Mouse (Mus musculus): ENCODE data around the gene Tubb2b.
"Not testable (repeated sequence)": the region's sequence is repeated elsewhere in the genome, so short reads cannot be mapped to it uniquely, and the experiment has no call there.

Gene Tubb2b

DNA sequence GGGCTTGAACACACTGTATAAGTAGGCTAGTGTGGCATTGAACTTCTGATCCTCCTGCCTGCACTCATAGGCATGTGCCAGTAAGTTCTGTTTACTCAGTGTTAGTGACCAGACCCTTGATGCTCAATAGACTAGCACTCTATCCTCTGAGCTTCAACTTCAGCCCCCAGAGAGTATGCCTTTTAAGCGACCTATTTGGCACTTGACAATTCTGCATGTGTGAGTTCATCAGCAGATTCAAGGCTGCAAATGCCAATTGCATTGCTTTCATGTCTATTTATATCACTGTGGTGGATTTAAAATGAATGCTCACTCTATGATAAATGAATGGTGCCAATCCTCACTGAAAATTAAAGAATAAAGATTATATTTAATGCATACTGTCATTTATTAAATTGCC, 24.9 kb downstream of the Tubb2b start:
- DNase-seq: no peak

DNA sequence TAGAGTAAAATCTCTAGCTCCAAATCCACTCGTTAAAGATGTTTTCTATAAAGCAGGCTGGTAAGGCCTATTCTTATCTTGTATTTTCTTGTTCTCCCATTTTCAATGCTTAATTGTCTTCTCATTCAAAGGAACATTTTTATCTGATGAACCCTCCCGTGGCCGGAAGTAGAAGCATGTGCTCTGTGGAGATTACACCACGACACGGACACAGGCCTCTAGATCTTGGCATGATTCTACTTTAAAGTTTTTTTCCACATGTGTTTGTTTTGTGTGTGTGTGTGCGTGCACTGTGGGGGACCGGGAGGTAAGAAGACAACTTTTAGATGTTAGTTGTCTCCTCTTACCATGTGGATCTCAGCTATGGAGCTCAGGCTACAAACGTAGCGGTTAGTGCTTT, 28.4 kb downstream of the Tubb2b start:
- DNase-seq: no peak

DNA sequence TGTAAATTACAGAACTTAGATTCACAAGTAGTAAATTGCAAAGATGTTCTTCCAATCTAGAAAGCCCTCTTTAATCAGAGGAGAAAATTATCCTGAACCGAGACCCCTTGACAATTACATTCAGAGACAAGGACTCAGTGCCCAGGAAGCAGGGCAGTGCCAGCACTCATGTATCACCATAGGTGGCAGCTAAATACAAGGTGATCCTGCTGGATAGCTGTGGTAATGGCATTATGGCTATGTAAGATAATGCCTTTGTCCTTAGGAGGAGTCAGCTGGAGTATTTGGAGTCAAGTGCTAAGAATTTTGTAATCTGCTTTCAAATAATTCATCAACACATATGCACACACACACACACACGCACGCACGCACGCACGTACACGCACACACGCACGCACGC, 29.0 kb downstream of the Tubb2b start:
- DNase-seq: no peak

DNA sequence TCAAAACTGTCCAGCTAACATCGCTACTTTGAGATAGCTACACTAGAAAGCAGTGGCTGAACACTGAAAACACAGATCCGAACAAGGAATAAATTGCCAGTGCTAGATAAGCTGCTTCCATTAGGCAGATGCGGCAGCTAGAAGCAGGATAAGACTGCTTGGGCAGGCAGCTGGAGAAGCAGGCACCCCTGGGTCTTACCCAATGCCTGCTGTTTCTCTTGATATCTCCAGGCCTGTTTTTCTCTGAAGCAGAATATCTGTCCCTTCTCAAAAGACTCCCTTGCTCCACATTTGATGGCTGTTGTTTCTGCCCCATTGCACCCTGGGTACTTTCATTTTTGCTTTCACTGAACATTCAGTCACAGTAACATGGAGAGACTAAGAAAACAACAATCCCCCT, 29.5 kb downstream of the Tubb2b start:
- DNase-seq: no peak

DNA sequence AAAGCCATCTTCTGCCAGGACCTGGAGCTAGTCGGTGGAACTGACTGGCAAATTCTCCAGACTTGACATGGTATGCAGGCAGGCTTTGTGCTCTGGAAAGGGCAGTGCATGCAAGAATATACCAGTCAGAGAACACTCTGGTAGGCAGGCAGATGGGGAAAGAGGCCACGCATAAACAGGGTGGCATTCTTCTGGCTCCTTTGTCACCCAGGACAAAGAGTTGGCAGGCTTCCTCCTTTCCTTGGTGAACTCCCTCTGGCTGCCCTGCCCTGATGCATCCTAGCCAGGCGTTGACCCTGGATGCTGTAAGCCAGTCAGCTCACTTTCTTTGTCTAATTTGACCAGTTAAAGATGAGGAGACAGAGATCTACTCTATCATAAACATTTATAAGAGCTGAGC, 33.2 kb downstream of the Tubb2b start:
- no peak for DNase-seq

DNA sequence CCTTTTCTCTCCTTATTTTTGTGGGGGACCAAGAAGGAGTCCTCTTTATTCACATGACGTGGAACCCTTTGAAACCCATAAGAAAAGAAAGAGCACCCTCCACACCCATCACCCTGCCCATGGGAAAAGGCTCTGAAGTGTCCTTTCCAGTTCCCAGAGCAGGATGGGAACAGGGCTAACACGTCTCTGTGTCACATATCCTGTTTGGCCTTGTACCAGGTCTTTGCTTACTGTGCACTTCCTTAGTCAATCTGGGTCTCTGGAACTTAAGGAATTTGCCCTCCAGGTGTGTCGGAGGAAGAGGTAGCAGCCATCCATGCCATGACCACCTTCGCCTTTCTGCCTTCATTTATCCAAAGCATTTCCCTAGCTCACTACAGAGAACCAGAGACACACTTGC, 33.8 kb downstream of the Tubb2b start:
- DNase-seq: peak; percentile 4

DNA sequence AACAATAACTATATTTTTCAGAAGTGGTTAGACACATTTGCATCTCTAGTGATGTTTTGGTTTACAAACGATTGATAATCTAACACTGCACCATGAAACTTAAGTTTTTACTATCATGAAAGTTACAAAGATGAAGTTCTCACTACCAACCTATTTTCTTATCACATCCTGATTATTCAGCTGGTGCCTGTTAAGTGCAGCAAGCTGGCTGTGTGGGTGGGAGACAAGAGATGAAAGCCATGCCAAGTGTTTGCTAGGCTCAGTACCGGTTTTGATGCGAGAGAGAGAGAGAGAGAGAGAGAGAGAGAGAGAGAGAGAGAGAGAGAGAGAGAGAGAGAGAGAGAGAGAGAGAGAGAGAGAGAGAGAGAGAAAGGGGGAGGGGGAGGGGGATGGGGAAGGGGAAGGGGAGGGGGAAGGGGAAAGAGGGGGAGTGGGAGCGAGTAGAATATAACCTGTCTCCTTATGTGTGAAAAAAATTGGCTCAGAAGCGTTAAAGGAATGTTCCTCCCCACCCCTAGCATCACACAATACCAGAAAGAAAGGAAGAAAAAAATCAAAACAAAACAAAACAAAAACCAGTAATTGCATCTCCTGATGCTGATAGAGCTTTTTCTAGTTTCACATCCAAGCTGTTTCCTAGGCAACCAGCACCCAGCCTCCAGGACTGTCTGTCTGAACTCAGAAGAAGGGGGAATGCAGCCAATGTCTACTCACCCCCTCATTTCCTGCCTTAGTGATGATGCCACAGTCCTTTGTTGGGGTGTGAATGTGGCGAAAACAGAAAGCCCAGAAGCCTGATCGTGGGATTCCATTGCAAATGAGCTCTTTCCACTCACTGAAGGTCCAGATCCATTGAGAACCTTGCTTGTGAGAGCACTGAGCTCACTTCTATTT, 34.5 kb downstream of the Tubb2b start:
- DNase-seq: peak; percentile 49

DNA sequence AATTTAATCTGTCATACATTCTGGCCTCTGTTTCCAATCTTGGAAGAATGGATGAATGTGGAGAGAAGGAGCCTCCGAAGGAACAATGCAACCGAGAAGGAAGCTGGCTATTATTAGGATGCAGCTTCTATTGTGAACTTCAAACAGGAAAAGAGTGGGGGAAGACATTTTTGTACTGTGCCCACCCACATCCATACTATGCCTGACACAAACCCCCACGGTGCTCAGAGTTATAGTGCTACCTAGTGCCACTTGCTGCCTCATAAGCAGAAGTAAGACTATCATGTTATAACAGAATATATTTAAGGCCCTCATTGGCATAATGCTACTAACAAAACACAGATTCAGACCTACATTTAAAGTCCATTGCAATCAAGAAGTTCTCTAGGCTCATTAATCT, 40.9 kb downstream of the Tubb2b start:
- no peak for DNase-seq

DNA sequence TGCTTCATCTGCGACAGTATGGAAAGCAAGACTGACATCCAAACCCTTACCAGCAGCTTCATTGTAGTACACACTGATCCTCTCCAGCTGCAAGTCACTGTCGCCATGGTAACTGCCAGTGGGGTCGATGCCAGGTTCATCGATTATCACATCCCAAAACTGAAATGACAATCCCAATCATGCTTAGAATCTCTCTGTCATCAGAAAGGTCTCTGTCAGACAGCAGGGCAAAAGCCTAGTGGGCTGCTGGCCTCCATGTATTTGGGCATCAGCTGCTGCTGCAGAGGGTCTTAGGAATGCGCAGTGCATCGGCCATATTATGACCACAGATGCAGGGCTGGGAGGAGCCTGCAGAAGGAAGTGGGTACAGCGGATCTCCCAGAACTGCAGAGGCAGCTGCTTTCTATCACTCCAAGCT, 41.4 kb downstream of the Tubb2b start:
- DNase-seq: no peak

DNA sequence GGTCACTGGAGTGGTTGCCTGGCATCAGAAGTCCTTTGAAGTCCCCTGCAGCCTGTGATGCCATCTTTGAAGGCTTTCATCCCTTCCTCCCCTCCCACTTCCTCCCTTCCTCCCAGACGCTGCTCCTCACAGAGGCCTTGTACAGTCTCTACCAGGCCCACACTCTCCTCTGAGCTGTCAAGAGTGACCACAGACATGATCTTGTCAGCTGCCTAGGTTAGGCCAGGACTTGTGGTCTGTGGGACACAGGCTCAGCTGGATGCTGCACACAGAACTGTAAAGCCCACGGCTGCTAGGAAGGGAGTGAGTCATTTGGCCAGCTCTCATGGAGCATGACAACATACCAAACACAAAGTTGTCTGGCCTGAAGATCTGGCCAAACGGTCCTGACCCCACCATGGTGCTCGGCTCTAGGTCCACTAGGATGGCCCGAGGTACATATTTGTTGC, 42.0 kb downstream of the Tubb2b start:
- not testable (repeated sequence) for DNase-seq

DNA sequence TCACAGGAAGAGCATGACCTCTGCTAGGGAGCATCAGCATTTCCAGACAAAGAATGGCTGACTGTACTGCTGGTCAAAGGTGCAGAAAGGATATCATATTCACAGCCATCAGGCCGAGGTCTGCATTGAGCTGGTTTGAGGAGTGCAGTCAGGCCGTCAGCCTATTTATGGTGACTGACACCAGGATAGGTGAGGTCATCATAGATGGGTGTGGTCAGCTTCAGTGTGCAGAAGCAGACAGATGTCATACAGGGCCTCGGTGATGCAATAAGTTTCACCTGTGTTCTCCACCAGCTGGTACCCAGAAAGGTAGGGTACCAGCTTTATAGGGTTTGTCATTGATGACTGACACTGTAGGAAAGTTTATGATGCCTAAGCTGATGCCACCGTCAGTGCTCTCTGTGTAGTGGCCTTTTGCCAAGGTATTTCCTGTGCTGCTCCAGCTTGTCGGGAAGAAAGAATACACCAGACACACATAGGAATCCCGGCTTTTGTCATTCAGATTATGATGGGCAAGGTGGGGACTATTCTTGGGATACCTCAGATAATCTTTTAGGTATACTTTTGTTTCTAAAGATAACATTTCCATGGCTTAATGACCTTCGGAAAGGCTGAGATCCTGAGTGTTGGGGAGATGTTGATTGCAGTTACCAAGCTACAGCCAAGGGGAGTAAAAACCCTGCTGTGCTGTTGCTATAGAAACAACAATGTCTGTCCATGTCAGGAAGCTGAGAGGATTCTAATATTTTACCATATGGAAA, 43.0 kb downstream of the Tubb2b start:
- DNase-seq: no peak

DNA sequence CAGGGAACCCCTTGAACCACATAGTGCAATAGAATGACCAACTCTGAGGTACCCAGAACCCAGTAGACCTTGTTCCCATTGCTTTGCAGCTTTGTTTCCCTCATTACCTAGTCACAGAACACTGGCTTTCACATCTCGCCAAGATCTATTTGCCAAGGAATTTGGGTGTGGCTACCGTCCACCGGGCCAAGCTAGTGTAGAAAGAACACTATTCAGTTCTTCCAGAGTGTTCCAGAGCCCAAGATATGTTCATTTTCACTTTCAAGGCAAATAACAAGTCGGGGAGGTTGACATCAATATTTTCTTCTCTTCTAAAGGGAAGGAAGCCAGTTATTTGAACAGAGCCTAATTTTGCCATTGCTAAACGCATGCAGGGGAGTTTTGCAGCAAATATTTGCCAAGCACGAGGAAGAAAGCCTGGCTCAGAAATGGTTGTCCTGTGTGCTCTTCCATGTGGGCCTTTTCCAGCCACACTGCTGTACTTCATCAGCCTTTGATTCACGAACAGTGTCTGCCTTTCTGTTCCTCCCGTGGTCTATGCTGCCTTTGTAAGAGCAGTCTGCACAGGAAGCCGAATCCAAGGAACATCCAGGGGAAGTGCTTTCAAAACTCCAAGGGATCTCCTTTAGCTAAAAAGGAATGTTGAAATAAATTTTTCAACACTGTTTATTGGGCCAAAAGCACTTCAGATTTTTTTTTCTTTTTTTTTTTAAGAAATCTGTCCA, 46.1 kb downstream of the Tubb2b start:
- no peak for DNase-seq

DNA sequence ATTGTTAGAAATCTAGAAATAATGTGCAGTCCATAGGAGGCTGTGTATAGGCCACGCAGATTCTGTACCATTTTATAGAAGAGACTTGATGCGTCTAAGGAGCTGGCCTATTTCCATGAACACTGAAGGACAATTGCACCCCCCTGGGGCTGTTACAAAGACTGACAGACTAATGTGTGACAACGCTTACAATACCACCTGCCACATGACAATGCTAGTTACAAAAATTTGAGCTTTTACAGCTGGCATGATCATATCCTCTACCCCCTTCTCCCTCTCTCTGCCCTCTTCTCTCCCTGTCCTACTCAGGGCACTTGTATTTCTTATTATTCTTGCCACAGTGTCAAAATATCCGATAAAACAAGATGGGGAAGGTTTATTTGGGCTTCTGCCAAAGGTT, 48.3 kb downstream of the Tubb2b start:
- DNase-seq: no peak

DNA sequence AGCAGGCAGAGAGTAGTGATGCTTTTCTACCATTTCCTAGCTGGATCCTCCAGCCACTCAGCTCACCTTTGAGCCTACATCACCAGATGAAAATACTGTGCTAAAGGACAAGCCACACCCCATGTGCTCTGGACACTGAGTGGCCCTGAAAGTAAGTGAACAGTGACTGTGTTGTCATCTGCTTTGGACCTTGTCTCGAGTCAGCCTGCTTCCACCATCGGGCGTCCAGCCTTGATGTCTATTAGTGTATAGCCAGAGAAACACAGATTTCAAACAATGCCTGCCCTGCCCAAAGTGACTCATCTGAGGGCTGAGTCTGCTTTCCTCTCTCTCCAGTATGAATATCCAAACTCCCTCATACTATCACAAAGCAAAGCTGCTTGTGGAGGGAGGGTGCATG, 50.5 kb downstream of the Tubb2b start:
- DNase-seq: no peak

DNA sequence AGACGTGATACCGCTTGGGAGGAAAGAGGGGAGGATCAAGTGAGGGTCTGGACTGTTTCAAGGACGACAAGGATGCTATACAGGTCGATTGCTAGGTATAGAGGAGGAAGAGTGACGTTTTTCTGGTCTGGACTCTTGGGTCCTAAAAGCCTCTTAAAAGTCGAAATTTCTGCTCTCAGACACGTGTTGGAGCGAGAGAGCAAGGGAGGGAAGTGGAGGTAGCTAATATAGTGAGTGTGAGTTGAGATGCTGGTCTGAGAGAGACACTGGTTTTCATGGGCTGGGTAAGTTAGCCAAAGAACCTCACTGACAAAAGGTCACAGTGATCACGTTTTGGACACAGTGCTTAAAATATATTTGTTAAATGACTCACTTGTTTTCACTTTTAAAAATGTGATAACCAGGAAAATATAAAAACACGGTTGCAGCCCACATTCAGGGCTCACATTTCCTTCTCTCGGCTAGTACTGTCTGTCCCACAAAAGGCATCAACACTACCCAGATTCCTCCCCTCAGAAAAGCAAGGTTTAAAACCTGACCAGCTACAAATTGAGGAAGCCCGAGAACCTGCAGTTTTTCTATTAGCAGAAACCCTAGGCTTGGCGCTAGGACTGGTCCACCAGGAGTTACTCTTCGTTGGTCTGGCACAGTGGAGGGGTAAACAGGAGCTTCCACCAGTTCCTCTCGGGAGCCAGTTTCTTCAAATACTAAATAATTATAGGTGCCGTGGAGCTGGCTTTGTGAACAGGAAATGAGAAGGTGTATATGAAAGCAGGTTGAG, 51.6 kb downstream of the Tubb2b start:
- DNase-seq: no peak

DNA sequence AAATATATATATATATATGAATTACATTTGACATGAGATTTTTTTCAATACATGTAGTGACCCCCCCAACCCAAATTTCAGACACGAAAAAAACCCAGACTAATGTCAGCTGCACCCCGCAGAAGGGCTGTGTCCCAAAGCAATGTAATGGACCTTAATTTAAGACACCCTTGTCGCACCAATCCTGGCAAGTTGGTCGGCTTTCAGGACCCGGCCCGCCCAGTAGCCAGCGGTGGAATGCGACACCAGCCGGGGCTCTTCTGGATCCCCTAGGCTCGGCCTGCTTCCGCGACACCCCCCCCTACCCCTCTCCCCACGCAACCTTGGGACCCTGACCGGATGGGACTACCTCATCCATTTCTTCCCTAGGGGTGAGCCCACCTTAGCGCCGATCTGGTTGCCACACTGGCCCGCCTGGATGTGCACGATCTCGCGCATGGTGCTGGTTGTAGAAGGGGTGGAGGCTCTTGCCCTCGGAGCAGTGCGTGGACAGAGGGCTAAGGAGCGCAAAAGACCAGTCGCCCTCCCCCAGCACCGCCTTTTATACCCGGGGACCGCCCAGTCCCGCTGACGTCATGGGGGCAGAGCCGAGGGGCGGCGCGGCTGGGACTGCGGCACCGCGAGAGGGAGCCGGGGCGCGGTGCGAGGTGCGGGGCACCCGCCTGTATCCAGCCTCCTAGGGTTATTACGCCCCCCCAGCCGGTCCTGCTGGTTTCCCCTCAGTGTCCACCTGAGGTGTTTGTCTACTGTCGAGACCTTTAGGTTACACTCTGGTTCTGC, 52.6 kb downstream of the Tubb2b start, which contains the start of gene Tubb2a:
Tubb2a (minus strand) TSS at position 516 of the 780 bp plus-strand sequence.
- DNase-seq: peak; percentile 97
